Mouse (Mus musculus) megakaryocyte, embryonic 14.5 days (primary cell): ENCODE results near the gene Fam160b1. TPM values are rescaled to one million over a fixed set of nuclear protein-coding genes. Genes with fewer than 3 reads are reported as not detected.

Source experiments
- H3K27me3 ChIP-seq: replicated peaks from 2 replicates; pipeline ENCODE3; 2012; ENCODE audit warnings: inconsistent platforms
- H3K36me3 ChIP-seq: replicated peaks from 2 replicates; pipeline ENCODE3; 2012; ENCODE audit warnings: low read length, inconsistent platforms, mixed read lengths
- H3K4me1 ChIP-seq: 2 replicates; pipeline ENCODE4 v1.6.1; 2012; ENCODE audit warnings: inconsistent platforms
- H3K4me3 ChIP-seq: replicated peaks from 2 replicates; pipeline ENCODE3; 2012; ENCODE audit warnings: moderate library complexity, mild to moderate bottlenecking, inconsistent platforms
- H3K9me3 ChIP-seq: 2 replicates; pipeline ENCODE4 v1.6.1; 2012; ENCODE audit warnings: inconsistent platforms
- FLI1 ChIP-seq: IDR thresholded peaks from 2 replicates; pipeline ENCODE4 v1.6.1; 2012; ENCODE audit warnings: low read length, inconsistent platforms, mixed read lengths
- GATA1 ChIP-seq: IDR thresholded peaks from 3 replicates; pipeline ENCODE4 v1.6.1; 2012; ENCODE audit warnings: mixed read lengths, low read length, inconsistent platforms, borderline replicate concordance
- polyA plus RNA-seq: library from polyadenylated mRNA; stranded (reverse); fragments of >175 nt; gene quantifications from 2 replicates; pipeline ENCODE4 v1.2.3, GENCODE M21; 2012; ENCODE audit warnings: low replicate concordance; ENCODE audit not compliant: insufficient read depth

Fam160b1 gene
- polyA plus RNA-seq, 1 experiment = 2.9 TPM

DNA sequence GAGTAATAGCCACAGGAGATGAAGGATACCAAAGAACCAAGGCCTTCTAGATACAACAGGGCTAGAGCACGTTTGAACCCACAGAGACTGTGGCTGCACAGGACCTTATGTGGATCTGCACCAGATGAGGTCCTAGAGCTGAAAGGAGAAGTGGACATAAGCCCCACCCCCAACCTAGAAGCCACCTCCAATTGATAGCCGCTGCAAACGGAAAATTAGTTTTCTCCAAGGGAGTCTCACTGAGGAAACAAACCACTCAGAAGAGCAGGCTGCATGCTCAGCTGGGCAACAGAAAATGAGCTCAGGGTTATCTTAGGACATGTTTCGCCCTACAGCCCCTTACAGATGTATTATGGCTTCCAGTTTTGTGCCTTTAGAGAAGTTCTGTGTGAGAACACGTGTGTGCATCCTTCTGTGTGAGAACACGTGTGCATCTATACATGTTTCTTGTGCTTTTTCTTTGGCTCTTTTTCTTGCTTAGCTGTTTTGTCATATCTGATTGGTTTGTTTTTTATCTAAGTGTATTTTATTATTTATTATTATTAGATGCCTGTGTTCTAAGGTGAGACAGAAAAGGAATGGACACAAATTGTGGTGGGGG lies 33.0 kb downstream of the Fam160b1 start:
- H3K4me3 ChIP-seq = no peak overlapping the region

DNA sequence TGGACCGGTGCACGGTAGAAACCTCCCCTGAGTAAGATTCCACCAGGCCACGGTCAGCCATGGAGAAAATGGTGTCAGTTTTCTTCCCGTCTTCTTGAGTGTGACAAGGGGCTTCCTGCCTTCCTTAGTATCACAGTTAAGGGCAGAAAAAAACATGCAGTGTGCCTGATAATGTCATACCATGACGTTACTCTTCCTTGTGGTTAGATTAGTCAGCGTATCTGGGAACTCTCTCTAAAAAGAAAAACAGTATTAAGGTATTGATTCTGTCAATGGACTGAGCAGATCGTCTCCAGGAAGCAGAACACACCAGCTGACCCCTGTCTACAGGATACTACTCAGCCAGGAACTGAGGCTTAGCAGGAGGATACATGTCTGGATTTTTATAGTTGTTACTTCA lies 36.1 kb downstream of the Fam160b1 start:
- Histone ChIP-seq H3K4me1 (peaks cover 51% of the 10 kb centered on the region), H3K4me3 (peak overlapping the region; percentile 44), H3K27me3 (no peaks in the 10 kb centered on the region), H3K9me3 (peaks cover 9% of the 10 kb centered on the region), H3K36me3 (peaks cover 1% of the 10 kb centered on the region)
- TF ChIP-seq GATA1 (no peak), FLI1 (no peak)

More for the DNA sequence above, 33.0 kb downstream of the Fam160b1 start:
- Histone ChIP-seq H3K27me3 (no peaks in the 10 kb centered on the region), H3K36me3 (peaks cover 32% of the 10 kb centered on the region), H3K4me1 (peaks cover 43% of the 10 kb centered on the region), H3K9me3 (no peaks in the 10 kb centered on the region)
- TF ChIP-seq FLI1 (no peak), GATA1 (no peak)

DNA sequence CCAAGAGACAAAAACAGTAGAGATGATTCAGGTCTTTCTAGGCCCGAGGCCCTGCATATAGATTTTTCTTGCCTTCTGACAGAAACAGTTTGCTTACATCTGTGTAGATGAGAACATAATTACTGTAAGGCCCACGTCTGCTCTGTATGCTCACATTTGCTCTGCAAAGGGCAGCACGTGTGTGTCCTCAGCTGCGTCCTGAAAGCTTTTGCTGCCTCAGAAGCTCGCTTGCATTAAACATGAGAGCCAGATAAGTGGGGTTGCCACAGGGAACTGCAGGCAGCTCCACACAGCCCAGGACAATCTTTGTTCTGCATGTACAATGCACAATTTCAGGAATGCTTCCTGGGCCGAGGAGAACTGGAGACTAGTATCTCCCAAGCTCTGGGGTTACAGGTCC lies 41.9 kb downstream of the Fam160b1 start:
- TF ChIP-seq GATA1 (no peak), FLI1 (no peak)

DNA sequence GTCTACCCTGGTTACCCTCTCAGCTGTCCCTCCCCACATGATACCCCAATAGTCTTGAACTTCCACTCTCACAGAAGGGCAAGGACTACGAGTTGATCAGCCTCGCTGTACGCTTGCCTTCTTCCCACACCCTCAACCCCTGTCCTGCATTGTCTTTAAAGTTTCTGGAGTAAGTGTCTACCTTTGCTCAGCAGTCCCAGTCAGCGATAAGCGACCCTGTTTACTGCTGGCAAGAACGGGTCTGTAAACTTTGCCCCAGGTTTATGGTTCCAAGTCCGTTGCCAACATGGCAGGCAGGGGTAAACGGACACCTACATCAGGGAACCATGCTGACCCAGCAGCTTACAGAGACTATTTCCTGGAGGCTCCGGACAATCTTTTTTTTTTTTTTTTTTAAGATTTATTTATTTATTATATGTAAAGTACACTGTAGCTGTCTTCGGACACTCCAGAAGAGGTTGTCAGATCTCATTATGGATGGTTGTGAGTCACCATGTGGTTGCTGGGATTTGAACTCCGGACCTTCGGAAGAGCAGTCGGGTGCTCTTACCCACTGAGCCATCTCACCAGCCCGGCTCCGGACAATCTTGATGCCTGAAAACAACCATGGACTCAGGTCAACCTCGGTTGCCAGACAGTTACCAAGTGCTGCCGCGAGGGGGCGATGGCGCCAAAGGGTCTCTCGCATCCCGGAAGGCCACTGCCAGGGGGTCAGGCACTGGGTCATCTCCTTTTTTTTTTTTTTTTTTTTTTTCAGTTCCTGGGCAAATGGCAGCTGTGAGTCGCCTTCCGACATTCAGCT lies 43.4 kb downstream of the Fam160b1 start:
- H3K27me3 ChIP-seq = no peaks in the 10 kb centered on the region
- TF ChIP-seq FLI1 = no peak
- TF ChIP-seq GATA1 = no peak
- peak overlapping the region; percentile 82 for H3K4me3 ChIP-seq
- H3K4me1 ChIP-seq = peaks cover 43% of the 10 kb centered on the region
- peaks cover 6% of the 10 kb centered on the region for H3K9me3 ChIP-seq
- H3K36me3 ChIP-seq = no peaks in the 10 kb centered on the region

More for the DNA sequence above, 41.9 kb downstream of the Fam160b1 start:
- Histone ChIP-seq H3K4me3 (no peak overlapping the region), H3K27me3 (no peaks in the 10 kb centered on the region), H3K36me3 (no peaks in the 10 kb centered on the region), H3K4me1 (peaks cover 49% of the 10 kb centered on the region), H3K9me3 (peaks cover 9% of the 10 kb centered on the region)

DNA sequence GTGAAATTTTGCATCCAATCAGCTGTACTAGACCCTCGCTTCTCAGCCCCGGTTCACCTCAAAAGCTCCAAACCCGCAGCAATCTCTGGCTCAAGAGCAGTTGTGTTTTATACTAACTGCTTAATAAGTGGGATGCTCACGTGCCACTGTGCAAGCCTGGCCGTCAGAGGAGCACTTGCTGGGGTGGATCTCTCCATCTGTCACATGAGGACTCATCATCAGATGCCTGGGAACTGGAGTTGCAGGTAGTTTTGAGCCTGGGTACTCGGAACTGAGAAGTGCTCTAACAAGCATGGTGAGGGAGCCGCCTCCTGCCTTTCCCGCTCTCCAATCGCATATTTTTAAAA lies 44.0 kb downstream of the Fam160b1 start:
- Histone ChIP-seq H3K4me1 (peaks cover 49% of the 10 kb centered on the region), H3K36me3 (no peaks in the 10 kb centered on the region), H3K4me3 (peak overlapping the region; percentile 82), H3K27me3 (no peaks in the 10 kb centered on the region), H3K9me3 (peaks cover 5% of the 10 kb centered on the region; the same call in 1 of the 2 replicates)
- TF ChIP-seq GATA1 (no peak), FLI1 (no peak)

DNA sequence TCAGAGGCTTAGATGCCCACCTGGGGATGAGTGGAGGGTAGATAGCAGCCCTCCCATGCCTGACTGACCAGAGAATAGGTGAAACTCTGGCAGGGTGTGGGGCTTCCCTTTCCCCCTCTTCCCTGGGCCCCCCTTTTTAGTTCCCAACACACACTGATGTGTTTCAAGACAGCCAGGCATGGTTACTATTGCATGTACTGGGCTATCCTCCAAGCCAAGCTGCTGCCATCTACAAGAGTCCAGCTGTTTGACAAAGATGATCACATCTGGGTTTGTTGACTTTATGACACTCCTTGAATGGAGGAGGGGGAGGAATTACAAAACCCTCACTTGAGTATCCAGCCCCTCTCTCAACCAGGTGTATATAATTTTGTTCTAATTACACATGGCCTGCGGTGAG lies 47.5 kb downstream of the Fam160b1 start:
- no peaks in the 10 kb centered on the region for H3K27me3 ChIP-seq
- H3K4me3 ChIP-seq = no peak overlapping the region
- TF ChIP-seq GATA1 = no peak
- no peak for TF ChIP-seq FLI1
- 0 out of 2 replicates have a peak, but pooled peaks cover 3% of the 10 kb centered on the region for H3K9me3 ChIP-seq
- peaks cover 3% of the 10 kb centered on the region for H3K36me3 ChIP-seq
- H3K4me1 ChIP-seq = peaks cover 54% of the 10 kb centered on the region

DNA sequence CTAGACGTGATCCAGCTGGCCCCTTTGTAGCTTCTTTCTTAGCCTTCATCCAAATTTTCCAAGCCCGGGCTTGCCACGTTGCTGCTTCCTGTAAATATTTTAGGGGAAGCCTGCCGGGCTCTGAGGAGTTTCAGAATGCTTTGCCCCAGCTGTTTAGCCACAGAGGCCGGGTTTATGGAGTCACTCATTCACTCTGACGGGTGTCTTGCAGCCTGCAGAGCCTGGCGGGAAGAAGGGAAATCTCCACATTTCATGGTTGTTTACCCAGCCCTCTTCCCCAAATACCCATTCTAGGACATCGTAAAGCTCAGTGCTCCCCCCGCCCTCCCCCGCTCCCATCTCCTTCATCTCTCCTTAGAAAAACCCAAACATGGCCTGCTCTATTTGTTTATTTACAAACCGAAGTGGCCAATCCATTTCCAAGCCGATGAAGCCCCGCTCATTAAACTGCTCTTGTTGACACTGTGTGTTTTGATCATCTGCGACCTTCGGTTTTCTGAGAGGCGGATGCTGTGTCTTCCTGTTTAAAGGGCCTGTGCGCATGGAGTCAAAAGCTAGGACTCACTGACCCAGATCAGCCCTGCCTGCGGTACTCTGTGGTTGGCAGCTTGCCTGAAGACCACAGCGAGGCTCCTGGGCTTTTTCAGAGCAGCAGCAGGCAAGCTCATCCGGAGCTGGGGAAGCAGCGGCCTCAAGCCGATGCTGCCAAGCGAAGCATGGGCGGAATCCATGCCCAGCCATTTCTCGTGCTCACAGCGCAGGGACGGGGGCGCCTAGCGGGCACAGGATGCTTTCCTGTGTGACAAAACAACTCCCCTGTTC lies 51.1 kb downstream of the Fam160b1 start:
- TF ChIP-seq GATA1 (no peak), FLI1 (no peak)
- H3K27me3 ChIP-seq = no peaks in the 10 kb centered on the region
- H3K9me3 ChIP-seq = 0 out of 2 replicates have a peak, but pooled peaks cover 3% of the 10 kb centered on the region
- H3K4me3 ChIP-seq = peak overlapping the region; percentile 86
- peaks cover 3% of the 10 kb centered on the region for H3K36me3 ChIP-seq
- peaks cover 39% of the 10 kb centered on the region for H3K4me1 ChIP-seq

DNA sequence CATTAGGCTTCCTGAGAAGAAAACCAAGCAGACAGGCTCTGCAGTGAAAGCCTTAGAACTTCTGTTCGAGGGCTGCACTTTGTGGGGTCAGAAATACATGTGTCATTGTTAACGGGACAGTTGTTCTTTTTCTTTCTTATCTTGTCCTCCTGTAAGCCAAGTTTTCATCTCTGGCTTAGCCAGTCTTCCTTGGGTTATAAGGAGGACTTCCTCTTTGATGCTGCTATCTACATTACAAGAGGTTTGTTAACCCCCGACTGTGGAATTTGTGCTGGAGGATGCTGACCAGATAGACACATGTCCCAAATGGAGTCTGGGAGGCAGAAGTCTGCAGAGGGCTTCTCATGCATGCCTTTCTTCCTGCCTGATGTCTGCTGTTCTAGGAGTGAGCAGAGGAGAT lies 52.7 kb downstream of the Fam160b1 start:
- 0 out of 2 replicates have a peak, but pooled peaks cover 3% of the 10 kb centered on the region for H3K9me3 ChIP-seq
- no peak for TF ChIP-seq GATA1
- TF ChIP-seq FLI1 = no peak
- peaks cover 6% of the 10 kb centered on the region for H3K27me3 ChIP-seq
- peaks cover 48% of the 10 kb centered on the region for H3K4me1 ChIP-seq
- peaks cover 3% of the 10 kb centered on the region for H3K36me3 ChIP-seq
- peak overlapping the region; percentile 81 for H3K4me3 ChIP-seq

DNA sequence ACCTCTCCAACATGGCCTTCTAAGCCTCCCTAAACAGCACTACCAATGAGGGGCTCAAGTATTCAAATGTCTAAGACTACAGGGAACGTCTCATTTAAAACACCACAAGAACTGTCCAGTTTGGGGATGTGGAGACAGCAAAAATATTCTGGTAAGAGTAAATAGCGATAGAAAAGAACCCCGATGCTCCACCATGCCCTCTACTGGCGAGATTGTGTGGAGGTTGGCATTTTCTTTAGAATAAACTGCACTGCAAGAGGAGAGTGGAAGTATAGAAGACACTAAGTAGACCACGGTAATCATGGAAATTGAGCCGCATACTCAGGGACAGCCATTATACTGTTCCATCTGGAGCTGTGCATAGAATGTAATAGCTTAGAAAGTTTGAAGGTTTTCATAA lies 53.4 kb downstream of the Fam160b1 start:
- no peak for TF ChIP-seq GATA1
- TF ChIP-seq FLI1 = no peak
- H3K27me3 ChIP-seq = peaks cover 9% of the 10 kb centered on the region
- H3K4me1 ChIP-seq = peaks cover 52% of the 10 kb centered on the region
- H3K4me3 ChIP-seq = peak overlapping the region; percentile 8
- H3K9me3 ChIP-seq = 0 out of 2 replicates have a peak, but pooled peaks cover 3% of the 10 kb centered on the region
- peaks cover 3% of the 10 kb centered on the region for H3K36me3 ChIP-seq
